In genomic region chr2:117827278-117827677, GRCm38 (mm10) we compare ENCODE assay signal across 21 mouse cellular contexts.
DNase-seq lines count a peak whose midpoint lies in the region; ATAC-seq and TF ChIP-seq lines count a peak whose summit lies in the region.
"Had no signal": no experiment of that assay in that cellular context is flagged by ENCODE, and none has a peak within 500 bp of the region (broad histone marks: within the 10 kb centered on the region; RNA-seq: fewer than 3 reads in every experiment).

No protein-coding gene starts in this region.

- no peaks in the 10 kb centered on the region for H3K27me3 ChIP-seq in liver, embryonic 14.5 days (ENCODE audit: control insufficient read depth, insufficient read depth, low read length)
- H3K27me3 ChIP-seq in liver, postnatal 0 days (ENCODE audit: insufficient read depth, low read length): no peaks in the 10 kb centered on the region
- H3K27me3 ChIP-seq: embryonic facial prominence, embryonic 13.5 days; embryonic facial prominence, embryonic 15.5 days; forebrain, embryonic 12.5 days had no signal

- no peaks in the 10 kb centered on the region for H3K4me1 ChIP-seq in liver, embryonic 14.5 days (replicated peaks; ENCODE audit: control insufficient read depth in 2 of 2, insufficient read depth in 2 of 2, low read length in 1 of 2)
- H3K4me1 ChIP-seq in liver, postnatal 0 days (ENCODE audit: insufficient read depth): no peaks in the 10 kb centered on the region
- H3K4me1 ChIP-seq: forebrain, embryonic 10.5 days; forebrain, embryonic 12.5 days had no signal

- 45% methylated on average over 3 of the region's 3 CpGs for WGBS in liver, embryonic 14.5 days (ENCODE audit: insufficient replicate concordance)
- 66% methylated on average over 3 of the region's 3 CpGs for WGBS in liver, postnatal 0 days (ENCODE audit: insufficient replicate concordance)

- no peak for TF ChIP-seq EP300 in liver, embryonic 14.5 days (IDR thresholded peaks at IDR 0.05; ENCODE audit: low read depth)
- TF ChIP-seq EP300 in liver, postnatal 0 days (IDR thresholded peaks at IDR 0.05; ENCODE audit: low read depth): no peak

- peak; percentile 55; the same call in 1 of the 2 replicates for ATAC-seq in liver, embryonic 14.5 days (ENCODE audit: insufficient read depth)
- ATAC-seq in liver, postnatal 0 days: no peak
- peak; percentile 39 for ATAC-seq in megakaryocyte progenitor cell, adult 5-6 weeks (replicated peaks; ENCODE audit: poor library complexity)
- no peak for ATAC-seq in inflammation-experienced regulatory T-cells, adult 6 months
- ATAC-seq: forebrain, embryonic 14.5 days; forebrain, embryonic 16.5 days had no signal

- DNase-seq in liver, embryonic 14.5 days (ENCODE audit: low read depth in 3 of 3, low spot score in 3 of 3): no peak
- DNase-seq in liver, postnatal 0 days: no peak
- no peak for DNase-seq in adrenal gland, postnatal 25 days
- DNase-seq: adrenal gland, adult 2 months; adrenal gland, postnatal 10 days; adrenal gland, postnatal 36 days; cerebellum, adult 11-12 months; cerebellum, adult 2 months; cerebellum, adult 9-10 months; cerebellum, postnatal 10 days; cerebellum, postnatal 25 days; embryo, embryonic 11 days had no signal

- no peak overlapping the region for H3K4me2 ChIP-seq in liver, embryonic 14.5 days (ENCODE audit: low read depth)
- no peak overlapping the region for H3K4me2 ChIP-seq in liver, postnatal 0 days (ENCODE audit: low read depth, low read length)
- H3K4me2 ChIP-seq: embryonic facial prominence, embryonic 13.5 days; embryonic facial prominence, embryonic 15.5 days; forebrain, embryonic 12.5 days had no signal

- no peaks in the 10 kb centered on the region for H3K36me3 ChIP-seq in liver, embryonic 14.5 days (replicated peaks; ENCODE audit: control insufficient read depth, insufficient read depth, low read depth)
- H3K36me3 ChIP-seq in liver, postnatal 0 days (replicated peaks; ENCODE audit: insufficient read depth, low read length): no peaks in the 10 kb centered on the region
- H3K36me3 ChIP-seq: embryonic facial prominence, embryonic 13.5 days; embryonic facial prominence, embryonic 15.5 days; forebrain, embryonic 10.5 days; forebrain, embryonic 12.5 days had no signal

- no peaks in the 10 kb centered on the region for H3K9me3 ChIP-seq in liver, embryonic 14.5 days (ENCODE audit: control insufficient read depth, low read length)
- H3K9me3 ChIP-seq in liver, postnatal 0 days (ENCODE audit: low read length): no peaks in the 10 kb centered on the region
- H3K9me3 ChIP-seq: embryonic facial prominence, embryonic 13.5 days; embryonic facial prominence, embryonic 15.5 days; forebrain, embryonic 10.5 days; forebrain, embryonic 12.5 days had no signal

- H3K27ac ChIP-seq in liver, embryonic 14.5 days: no peak overlapping the region
- H3K27ac ChIP-seq in liver, postnatal 0 days (ENCODE audit: low read depth): no peak overlapping the region
- H3K27ac ChIP-seq: embryonic facial prominence, embryonic 13.5 days; embryonic facial prominence, embryonic 15.5 days; forebrain, embryonic 10.5 days; forebrain, embryonic 12.5 days had no signal

- H3K9ac ChIP-seq in liver, embryonic 14.5 days (replicated peaks): no peak overlapping the region
- no peak overlapping the region for H3K9ac ChIP-seq in liver, postnatal 0 days (replicated peaks)
- H3K9ac ChIP-seq: embryonic facial prominence, embryonic 13.5 days; embryonic facial prominence, embryonic 15.5 days; forebrain, embryonic 12.5 days had no signal

- H3K4me3 ChIP-seq in liver, embryonic 14.5 days (ENCODE audit: insufficient read depth in 1 of 2, low read depth in 2 of 2, low read length in 2 of 2): no peak overlapping the region
- no peak overlapping the region for H3K4me3 ChIP-seq in liver, postnatal 0 days (ENCODE audit: low read depth, low read length)
- H3K4me3 ChIP-seq: embryonic facial prominence, embryonic 13.5 days; embryonic facial prominence, embryonic 15.5 days; erythroblast, embryonic 14.5 days; forebrain, embryonic 10.5 days; forebrain, embryonic 12.5 days had no signal

- no peak for TF ChIP-seq CTCF in liver, embryonic 14.5 days (IDR thresholded peaks at IDR 0.05; ENCODE audit: low read depth)
- TF ChIP-seq CTCF in liver, postnatal 0 days (IDR thresholded peaks at IDR 0.05; ENCODE audit: low read depth): no peak

Comparison
In these comparisons a context has a peak if more than half of its experiments do, and no peak if none do; other contexts are left out.
1. ATAC-seq: peak in liver, embryonic 14.5 days (single experiment) and megakaryocyte progenitor cell, adult 5-6 weeks (single experiment); none in liver, postnatal 0 days (single experiment) and inflammation-experienced regulatory T-cells, adult 6 months (single experiment).